Mouse (Mus musculus): ENCODE data around the gene Rad9b. TPM values are rescaled to one million over a fixed set of nuclear protein-coding genes. Genes with fewer than 3 reads are reported as not detected.
"Not testable (repeated sequence)": the region's sequence is repeated elsewhere in the genome, so short reads cannot be mapped to it uniquely, and the experiment has no call there.

Gene Rad9b
- polyA plus RNA-seq, 1 experiment from 2014 or later, result 12.3 TPM

DNA sequence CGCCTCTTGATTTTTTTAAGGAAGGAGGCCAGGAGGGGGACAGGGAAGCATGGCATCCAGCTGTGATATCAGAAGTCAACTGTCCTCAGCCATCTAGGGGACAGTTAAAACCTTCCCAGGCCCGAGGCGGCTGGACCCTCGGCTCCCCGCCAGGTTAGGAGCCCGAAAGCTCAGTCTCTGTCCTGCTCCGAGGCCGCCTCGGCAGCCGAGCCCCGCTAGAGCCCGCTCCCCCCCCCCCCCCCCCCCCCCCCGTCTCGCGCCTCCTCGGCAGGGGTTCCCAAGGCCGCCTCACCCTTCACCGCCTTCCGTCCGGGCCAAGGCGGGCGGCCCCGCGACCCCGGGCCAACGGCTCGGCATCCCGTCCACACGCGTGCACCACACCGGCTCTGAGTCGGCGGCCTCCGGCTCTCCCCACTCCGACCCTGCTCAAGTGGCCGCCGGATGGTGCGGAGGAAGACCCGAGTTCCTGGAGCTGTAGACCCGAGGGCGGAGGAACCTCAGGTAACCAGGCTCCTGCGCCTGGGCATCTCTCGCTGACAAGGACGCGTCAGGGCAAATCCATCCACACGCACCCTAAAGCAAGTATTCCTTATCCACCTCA is 17.7 kb upstream of the Rad9b start, which contains the start of gene Gpn3:
Gene Gpn3 (plus strand): TSS at position 286 of the 601 bp plus-strand sequence.
- DNase-seq (ENCODE audit: low spot score), result no peak

- no peak for DNase-seq (ENCODE audit: low spot score)
Observed at GRCm38 (mm10) chr5:122354492-122355067, 547 bp upstream of the Rad9b start.

DNA sequence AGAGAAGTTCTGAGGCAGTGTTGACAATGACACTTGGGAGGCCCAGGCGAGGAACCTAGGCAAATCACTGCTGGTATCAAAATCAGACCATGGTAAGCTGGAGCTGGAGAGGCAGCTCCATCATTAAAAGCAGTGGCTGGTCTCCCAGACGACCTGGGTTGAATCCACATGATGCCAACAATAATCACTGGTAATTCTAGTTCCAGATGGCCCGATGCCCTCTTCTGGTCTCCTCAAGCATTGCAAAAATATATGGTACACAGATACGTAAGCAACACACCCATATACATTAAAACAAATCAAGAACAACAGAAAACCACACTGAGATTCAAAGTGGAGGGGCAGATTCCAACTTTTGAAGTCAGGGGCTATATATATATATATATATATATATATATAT is 8.3 kb downstream of the Rad9b start:
- DNase-seq (ENCODE audit: low spot score), result no peak

DNA sequence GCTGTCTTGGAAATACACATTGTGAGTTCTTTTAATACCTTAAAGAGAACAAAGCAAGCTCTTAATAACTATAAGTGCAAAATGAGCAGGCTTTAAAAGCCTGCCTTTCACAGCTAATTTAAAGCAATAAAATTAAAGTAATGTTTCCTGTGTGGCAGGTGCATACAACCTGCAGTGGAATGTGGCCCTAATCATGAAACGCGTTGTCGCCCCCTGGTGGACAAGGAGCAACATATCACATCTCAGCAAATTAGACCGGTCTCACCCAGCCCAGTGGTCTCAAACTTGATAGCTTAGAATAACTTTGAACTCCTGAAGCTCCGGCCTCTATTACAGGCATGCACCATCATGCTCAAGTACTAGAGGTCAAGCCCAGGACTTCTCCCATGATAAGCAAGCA is 9.8 kb downstream of the Rad9b start:
- DNase-seq (ENCODE audit: low spot score), result peak; percentile 84

DNA sequence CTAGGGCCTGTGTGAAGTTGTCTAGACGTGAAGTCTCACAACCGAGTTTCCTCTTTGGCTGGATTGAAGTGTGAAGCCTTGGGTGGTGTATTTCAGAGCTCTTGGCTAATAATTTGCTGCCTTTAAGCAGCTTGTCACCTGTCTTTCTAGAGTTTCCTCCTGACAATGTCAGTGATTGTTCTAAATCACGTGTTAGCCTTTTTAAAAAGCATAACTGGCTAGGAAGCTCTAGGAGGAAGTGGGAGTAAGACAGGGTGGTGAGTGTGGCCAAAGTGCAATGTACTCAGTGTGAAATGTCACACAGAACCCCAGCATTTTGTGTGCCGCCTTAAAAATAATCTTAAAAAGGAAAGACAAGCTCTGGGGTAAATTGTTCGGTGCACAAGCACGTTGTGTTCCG is 10.3 kb downstream of the Rad9b start:
- DNase-seq (ENCODE audit: low spot score), result no peak

GRCm38 (mm10) chr5:122342874-122343273 is 11.2 kb downstream of the Rad9b start:
- DNase-seq (ENCODE audit: low spot score), result no peak

DNA sequence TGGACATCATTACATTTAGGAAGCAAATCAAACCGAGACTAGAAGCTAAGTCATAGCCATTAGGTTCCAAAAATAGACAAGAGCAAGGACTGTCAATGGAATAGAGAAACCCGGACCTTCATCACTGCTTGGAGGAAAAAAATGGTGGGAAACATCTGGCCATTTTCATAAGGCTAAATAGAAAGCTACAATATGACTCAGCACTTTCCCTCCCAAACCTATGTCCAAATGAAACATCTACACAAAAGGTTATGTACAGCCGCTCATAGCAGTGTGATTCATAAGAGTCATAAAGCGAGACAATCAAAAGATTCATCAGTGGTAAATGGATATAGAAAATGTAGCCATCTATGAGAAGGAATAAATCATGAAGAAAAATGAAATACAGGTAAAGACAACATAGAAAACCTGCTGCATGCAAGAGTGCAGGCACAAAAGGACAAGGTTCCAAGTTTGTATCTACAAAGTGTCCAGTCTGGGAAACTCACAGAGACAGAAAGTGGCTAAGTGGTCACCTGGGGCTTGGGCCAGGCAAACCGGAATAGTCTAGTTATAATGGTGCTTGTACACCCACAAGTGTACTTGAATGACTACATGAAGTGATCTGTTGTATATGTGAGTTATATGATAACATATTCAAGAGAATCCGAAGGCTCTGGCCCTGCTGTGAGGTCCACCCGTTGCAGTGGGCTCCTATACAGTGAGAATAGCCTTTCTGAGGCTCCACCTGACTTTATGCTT is 17.3 kb downstream of the Rad9b start:
- no peak for DNase-seq (ENCODE audit: low spot score)

DNA sequence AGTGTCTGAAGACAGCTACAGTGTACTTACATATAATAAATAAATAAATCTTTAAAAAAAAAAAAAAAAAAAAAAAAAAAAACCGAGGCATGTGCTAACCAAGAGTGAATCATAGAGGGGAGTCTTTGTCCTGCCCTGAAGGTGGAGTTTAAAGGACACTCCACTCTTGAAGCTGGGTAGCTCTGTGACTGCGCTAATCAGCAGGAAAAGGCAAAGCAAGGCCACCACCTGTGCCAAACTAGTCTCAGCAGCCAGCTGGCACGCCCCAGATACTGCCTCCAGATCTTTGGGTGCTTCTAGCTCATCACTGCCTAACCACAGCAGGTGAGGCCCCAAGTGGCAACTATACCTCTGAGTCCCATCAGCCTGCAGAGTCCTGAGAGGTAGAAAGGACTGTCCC is 19.4 kb downstream of the Rad9b start:
- peak; percentile 79 for DNase-seq (ENCODE audit: low spot score)

DNA sequence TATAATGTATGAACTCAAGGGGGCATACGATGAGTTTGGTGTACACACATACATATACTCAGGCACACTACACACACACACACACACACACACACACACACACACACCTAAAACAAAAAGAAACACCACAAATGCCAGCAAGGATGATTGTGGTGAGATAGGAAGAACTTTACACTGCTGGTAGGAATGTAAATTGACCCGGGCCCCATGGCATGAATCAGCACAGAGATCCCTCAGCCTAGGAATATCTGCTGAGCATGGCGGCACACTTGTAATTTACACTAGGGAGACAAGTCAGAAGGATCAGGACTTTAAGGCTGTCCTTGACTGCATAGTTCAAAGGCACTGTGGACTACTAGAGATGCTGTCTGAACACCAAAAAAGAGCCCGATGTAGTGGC is 23.8 kb downstream of the Rad9b start:
- no peak for DNase-seq (ENCODE audit: low spot score)

DNA sequence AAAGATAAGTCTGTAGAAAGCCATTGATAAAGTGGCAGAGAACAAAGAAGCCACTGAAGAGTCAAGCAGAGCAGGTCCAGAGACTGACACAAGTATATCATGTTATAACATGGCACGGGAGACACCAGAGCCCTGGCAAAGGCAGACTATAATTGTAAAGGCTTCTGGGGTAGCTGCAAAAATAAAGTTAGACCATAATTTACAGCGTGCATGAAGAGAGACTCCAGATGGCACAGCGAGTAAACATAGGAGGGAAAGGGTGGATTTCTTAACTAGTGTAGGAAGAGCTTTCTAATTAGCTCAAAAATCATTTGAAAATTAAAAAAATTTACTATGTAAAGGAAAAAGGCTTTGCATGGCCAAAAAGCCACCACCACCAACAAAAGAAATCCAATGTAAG is 26.8 kb downstream of the Rad9b start:
- no peak for DNase-seq (ENCODE audit: low spot score)

DNA sequence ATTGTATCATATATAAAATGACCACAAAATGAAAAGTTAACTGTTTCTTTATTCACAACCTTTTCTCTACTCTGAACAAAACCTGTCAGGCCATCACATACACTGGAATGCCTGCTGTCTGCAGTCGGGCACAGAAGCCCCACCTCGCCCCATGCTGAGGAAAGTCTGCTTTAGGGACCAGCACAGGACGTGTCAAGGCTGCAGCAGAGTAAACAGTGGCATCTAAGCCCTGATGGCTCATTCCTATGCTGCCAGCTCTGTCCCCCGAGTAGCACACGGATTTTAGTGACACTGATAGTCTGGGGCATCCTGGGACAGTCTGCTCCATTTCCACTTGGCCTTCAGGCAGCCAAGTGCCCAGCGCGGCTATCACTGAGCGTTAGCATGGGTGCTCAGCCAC is 28.6 kb downstream of the Rad9b start:
- no peak for DNase-seq (ENCODE audit: low spot score)

- no peak for DNase-seq (ENCODE audit: low spot score)
Observed at GRCm38 (mm10) chr5:122324608-122325431, 29.2 kb downstream of the Rad9b start.

DNA sequence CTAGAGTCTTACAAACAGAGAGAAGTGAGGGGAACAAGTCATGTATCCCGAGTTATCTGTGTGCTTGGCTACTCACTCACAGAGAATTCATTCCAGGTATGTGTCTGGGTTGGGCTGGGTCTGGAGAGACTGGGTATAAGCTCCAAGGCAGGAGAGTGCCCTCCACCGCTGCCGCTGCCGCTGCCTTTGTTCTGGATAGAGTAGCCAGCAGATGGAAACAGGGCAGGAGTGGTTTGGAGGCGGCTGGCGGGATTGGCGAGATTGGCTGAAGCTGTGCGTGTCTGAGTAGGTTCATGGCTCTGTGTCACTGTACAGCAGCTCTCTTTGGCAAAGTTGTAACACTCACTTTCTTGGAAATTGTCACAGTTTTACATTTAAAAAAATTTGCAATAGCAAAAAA is 30.5 kb downstream of the Rad9b start:
- DNase-seq (ENCODE audit: low spot score), result no peak

- no peak for DNase-seq (ENCODE audit: low spot score)
Observed at GRCm38 (mm10) chr5:122320205-122320781, 33.7 kb downstream of the Rad9b start.

GRCm38 (mm10) chr5:122319474-122320204 is 34.4 kb downstream of the Rad9b start:
- DNase-seq (ENCODE audit: low spot score), result no peak

GRCm38 (mm10) chr5:122318976-122319375 is 35.1 kb downstream of the Rad9b start:
- DNase-seq (ENCODE audit: low spot score), result not testable (repeated sequence)

- peak; percentile 75 for DNase-seq (ENCODE audit: low spot score)
Observed at GRCm38 (mm10) chr5:122318100-122318499, 35.9 kb downstream of the Rad9b start.

DNA sequence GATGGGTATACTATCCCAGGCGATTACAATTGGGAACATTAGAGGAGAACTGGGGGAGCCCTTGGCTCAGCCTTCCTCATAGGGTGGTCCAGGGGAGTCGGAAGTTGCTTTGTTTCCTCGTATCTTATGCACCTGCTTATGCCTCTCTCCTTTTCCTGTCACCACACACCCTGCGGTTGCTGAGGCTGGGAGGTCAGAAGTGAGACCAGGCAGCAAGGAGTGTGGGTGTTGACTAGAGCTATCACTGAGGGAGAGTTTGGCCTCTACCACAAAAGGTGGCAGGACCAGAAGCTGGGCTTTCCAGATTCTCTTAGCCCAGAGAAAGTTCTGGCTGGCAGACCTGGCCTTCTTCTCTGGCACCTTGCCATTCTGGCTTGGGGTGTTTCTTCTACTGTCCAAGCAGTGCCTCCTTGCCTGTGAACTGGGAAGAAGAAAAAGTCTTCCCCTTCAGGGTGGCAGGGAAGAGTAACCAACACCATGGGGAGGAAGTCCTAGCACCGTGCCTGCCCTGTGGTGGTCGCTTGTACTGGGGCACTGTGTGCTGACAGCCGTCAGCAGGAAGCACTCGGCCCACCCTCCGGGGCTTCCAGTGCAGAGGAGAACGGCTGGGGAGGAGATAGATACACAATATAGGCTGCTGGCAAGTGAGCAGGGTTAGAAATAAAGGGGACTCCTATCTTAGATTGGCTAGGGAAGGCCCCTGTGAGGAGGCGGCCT is 36.5 kb downstream of the Rad9b start:
- peak; percentile 65 for DNase-seq (ENCODE audit: low spot score)

- peak; percentile 52 for DNase-seq (ENCODE audit: low spot score)
Observed at GRCm38 (mm10) chr5:122314966-122315667, 38.9 kb downstream of the Rad9b start.
